Mouse (Mus musculus): ENCODE measurements around the gene Mapk9.

DNA sequence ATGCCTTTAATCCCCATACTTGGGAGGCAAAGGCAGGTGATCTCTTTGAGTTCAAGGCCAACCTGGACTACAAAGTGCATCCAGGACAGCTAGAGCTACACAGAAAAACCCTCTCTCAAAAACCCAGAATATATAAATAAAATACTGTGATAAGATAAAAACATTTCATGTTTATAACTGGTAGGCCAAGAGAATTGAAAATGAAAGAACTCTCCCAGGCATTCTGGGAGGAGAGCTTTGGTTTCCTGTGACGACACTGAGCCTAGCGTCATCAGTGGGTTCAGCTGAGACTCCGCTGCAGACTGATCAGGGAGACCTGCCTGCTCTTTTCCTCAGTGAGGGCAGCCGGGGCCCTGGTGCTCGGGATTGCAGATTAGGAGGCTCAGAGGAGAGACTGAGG lies 8.6 kb downstream of the Mapk9 start:
- no peak for TF ChIP-seq USF1 (IDR thresholded peaks at IDR 0.05; ENCODE audit: low read depth)
- TF ChIP-seq CTCF (IDR thresholded peaks at IDR 0.05; ENCODE audit: control insufficient read depth, insufficient read depth, insufficient read length), result no peak
- TF ChIP-seq MAX (IDR thresholded peaks at IDR 0.05), result no peak
- TF ChIP-seq CEBPB (IDR thresholded peaks at IDR 0.05; ENCODE audit: low read depth), result no peak
- no peak for TF ChIP-seq MYOD1 (IDR thresholded peaks at IDR 0.05; ENCODE audit: control insufficient read depth, insufficient read length, low read depth)
- TF ChIP-seq MYOG (IDR thresholded peaks at IDR 0.05; ENCODE audit: control insufficient read depth, extremely low read depth, insufficient read length), result no peak

Data from C2C12 (cell line).